Comparison of ENCODE assay signal across 30 mouse cellular contexts in the genomic region with DNA sequence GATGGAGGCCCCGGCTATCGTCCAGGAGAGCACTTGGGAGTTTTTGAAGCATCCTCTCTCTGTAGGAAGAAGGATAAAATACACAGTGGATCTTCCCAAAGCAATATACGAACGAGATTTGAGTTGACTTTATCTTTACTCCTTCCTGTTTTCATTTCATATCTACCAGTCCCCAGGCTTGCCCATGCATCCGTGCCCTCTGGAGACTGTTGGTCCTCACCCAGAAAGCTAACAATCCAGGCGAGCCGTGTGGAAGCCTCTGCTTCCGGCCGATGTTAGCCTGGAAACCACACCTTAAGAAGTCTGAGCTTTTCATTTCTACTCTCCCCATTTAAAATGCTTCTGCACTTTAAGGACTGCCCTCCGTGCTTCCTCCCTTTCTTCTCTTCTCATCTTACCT. TPM values are rescaled to one million over a fixed set of nuclear protein-coding genes. Genes with fewer than 3 reads are reported as not detected.
A peak's percentile ranks its signal among the peaks of the same experiment; 100 is the strongest.
DNase-seq lines count a peak whose midpoint lies in the region; ATAC-seq and TF ChIP-seq lines count a peak whose summit lies in the region.
"Had no signal": no experiment of that assay in that cellular context is flagged by ENCODE, and none has a peak within 500 bp of the region (broad histone marks: within the 10 kb centered on the region; RNA-seq: fewer than 3 reads in every experiment).

No protein-coding gene starts in this region.

- TF ChIP-seq CTCF in CH12.LX (conservative IDR thresholded peaks at IDR 0.05 in 1 of 2, IDR thresholded peaks at IDR 0.05 in 1 of 2; ENCODE audit: low read depth in 2 of 2, low read length in 2 of 2) (no peak), MEL (IDR thresholded peaks at IDR 0.05 in 2 of 3, conservative IDR thresholded peaks at IDR 0.05 in 1 of 3; ENCODE audit: control insufficient read depth in 1 of 3, insufficient read depth in 1 of 3, low read depth in 2 of 3, low read length in 3 of 3, poor library complexity in 1 of 3, severe bottlenecking in 1 of 3) (no peak)

- in situ Hi-C loops in CH12.LX (cut with MboI; ENCODE audit: low pct_ligation_motif_present, low pct_unique_long_range_greater_than_20kb, low sequenced_read_pairs) = no loop called here

- H3K27ac ChIP-seq in CH12.LX (ENCODE audit: insufficient read depth, low read depth) (no peak overlapping the region), MEL (ENCODE audit: control insufficient read depth, low read depth, low read length) (peak overlapping the region; percentile 30; the same call in 1 of the 2 replicates)
- no peak overlapping the region for H3K27ac ChIP-seq in intestine, embryonic 16.5 days (ENCODE audit: low read length)
- no peak overlapping the region for H3K27ac ChIP-seq in heart, embryonic 11.5 days (ENCODE audit: low read depth, low read length)
- H3K27ac ChIP-seq: embryonic facial prominence, embryonic 12.5 days; heart, adult 2 months; hindbrain, embryonic 14.5 days; layer of hippocampus, adult 2 months; liver, embryonic 13.5 days had no signal

- TF ChIP-seq EP300 in CH12.LX (IDR thresholded peaks at IDR 0.05; ENCODE audit: low read length) (no peak), MEL (IDR thresholded peaks at IDR 0.05; ENCODE audit: low read depth in 1 of 2, low read length in 2 of 2) (peak; percentile 87 to 95)

- no peak overlapping the region for H3K9ac ChIP-seq in CH12.LX (ENCODE audit: insufficient read depth, low read depth)
- H3K9ac ChIP-seq in MEL (ENCODE audit: control insufficient read depth, low read depth, low read length, poor library complexity, severe bottlenecking) = peak overlapping the region; percentile 11; the same call in 1 of the 2 replicates
- H3K9ac ChIP-seq in intestine, embryonic 16.5 days (ENCODE audit: low read depth, low read length) = no peak overlapping the region
- H3K9ac ChIP-seq in heart, embryonic 11.5 days (ENCODE audit: low read depth, low read length) = no peak overlapping the region
- H3K9ac ChIP-seq: embryonic facial prominence, embryonic 12.5 days; hindbrain, embryonic 14.5 days; liver, embryonic 13.5 days had no signal

- H3K4me1 ChIP-seq in CH12.LX (ENCODE audit: control insufficient read depth in 1 of 2, insufficient read depth in 2 of 2) = no peaks in the 10 kb centered on the region
- peaks cover 16 to 17% of the 10 kb centered on the region in 2 experiments for H3K4me1 ChIP-seq in MEL (ENCODE audit: control insufficient read depth in 1 of 2, insufficient read depth in 2 of 2, low read length in 2 of 2)
- H3K4me1 ChIP-seq in intestine, embryonic 16.5 days (ENCODE audit: control insufficient read depth, insufficient read depth, low read length) = no peaks in the 10 kb centered on the region
- no peaks in the 10 kb centered on the region for H3K4me1 ChIP-seq in heart, embryonic 11.5 days (ENCODE audit: control insufficient read depth, insufficient read depth, low read length)
- H3K4me1 ChIP-seq: embryonic facial prominence, embryonic 12.5 days had no signal

- TF ChIP-seq POLR2A in CH12.LX (IDR thresholded peaks at IDR 0.05; ENCODE audit: low read depth, low read length) (no peak), MEL (IDR thresholded peaks at IDR 0.05; ENCODE audit: control insufficient read depth in 1 of 2, insufficient read depth in 1 of 2, low read depth in 1 of 2, low read length in 2 of 2, poor library complexity in 1 of 2) (no peak)

- no peaks in the 10 kb centered on the region for H3K79me2 ChIP-seq in CH12.LX (replicated peaks; ENCODE audit: control insufficient read depth, extremely low read depth, insufficient read depth, poor library complexity, severe bottlenecking)
- no peaks in the 10 kb centered on the region for H3K79me2 ChIP-seq in MEL (ENCODE audit: control insufficient read depth, insufficient read depth, low read length, poor library complexity)

- no peaks in the 10 kb centered on the region for H3K9me3 ChIP-seq in CH12.LX (replicated peaks; ENCODE audit: low read length)
- H3K9me3 ChIP-seq in MEL (replicated peaks; ENCODE audit: insufficient read depth, low read length) = no peaks in the 10 kb centered on the region
- H3K9me3 ChIP-seq in intestine, embryonic 16.5 days (ENCODE audit: control insufficient read depth, low read length) = no peaks in the 10 kb centered on the region
- H3K9me3 ChIP-seq in heart, embryonic 11.5 days (replicated peaks; ENCODE audit: control insufficient read depth, low read length) = no peaks in the 10 kb centered on the region
- H3K9me3 ChIP-seq: embryonic facial prominence, embryonic 12.5 days; liver, embryonic 13.5 days had no signal

- H3K36me3 ChIP-seq in CH12.LX (replicated peaks in 1 of 2; ENCODE audit: control insufficient read depth in 1 of 2, insufficient read depth in 1 of 2, low read length in 1 of 2) = no peaks in the 10 kb centered on the region
- H3K36me3 ChIP-seq in MEL (ENCODE audit: control insufficient read depth in 1 of 2, insufficient read depth in 2 of 2, low read length in 2 of 2) = peaks cover 0 to 22% of the 10 kb centered on the region in 2 experiments; a peak in 2 of 4 replicates
- H3K36me3 ChIP-seq in intestine, embryonic 16.5 days (ENCODE audit: control insufficient read depth, insufficient read depth, low read length) = no peaks in the 10 kb centered on the region
- H3K36me3 ChIP-seq in heart, embryonic 11.5 days (ENCODE audit: control insufficient read depth, insufficient read depth, low read length) = no peaks in the 10 kb centered on the region
- H3K36me3 ChIP-seq: embryonic facial prominence, embryonic 12.5 days; liver, embryonic 13.5 days had no signal

- dilution Hi-C loops in CH12.LX (cut with MboI; ENCODE audit: extremely low pct_ligation_motif_present, extremely low pct_unique_long_range_greater_than_20kb, low sequenced_read_pairs) = no loop called here

- no peak overlapping the region for H3K4me3 ChIP-seq in CH12.LX (replicated peaks in 1 of 3; ENCODE audit: low read depth in 2 of 3, low read length in 2 of 3, poor library complexity in 1 of 3)
- peak overlapping the region; percentile 16 to 28 for H3K4me3 ChIP-seq in MEL (ENCODE audit: control insufficient read depth in 1 of 2, insufficient read depth in 1 of 2, low read depth in 2 of 2, low read length in 2 of 2)
- H3K4me3 ChIP-seq in intestine, embryonic 16.5 days (ENCODE audit: low read length) = no peak overlapping the region
- no peak overlapping the region for H3K4me3 ChIP-seq in heart, embryonic 11.5 days (ENCODE audit: low read depth, low read length)
- H3K4me3 ChIP-seq: embryonic facial prominence, embryonic 12.5 days; heart, adult 2 months; layer of hippocampus, adult 2 months; liver, embryonic 13.5 days had no signal

- H3K4me2 ChIP-seq in CH12.LX (ENCODE audit: insufficient read depth, low read depth, poor library complexity, severe bottlenecking) = peak overlapping the region; percentile 30
- H3K4me2 ChIP-seq in intestine, embryonic 16.5 days (ENCODE audit: low read depth, low read length) = no peak overlapping the region
- H3K4me2 ChIP-seq in heart, embryonic 11.5 days = no peak overlapping the region
- H3K4me2 ChIP-seq: embryonic facial prominence, embryonic 12.5 days; hindbrain, embryonic 14.5 days; liver, embryonic 13.5 days had no signal

- peak; percentile 56 for ATAC-seq in granulocyte monocyte progenitor cell, adult 5-6 weeks (replicated peaks; ENCODE audit: poor library complexity, severe bottlenecking)
- peak; percentile 34 for ATAC-seq in megakaryocyte, adult 5-6 weeks (ENCODE audit: poor library complexity, severe bottlenecking)
- ATAC-seq in frontal cortex, adult (ENCODE audit: low TSS enrichment) = no peak
- ATAC-seq in intestine, embryonic 16.5 days = no peak
- ATAC-seq in heart, embryonic 11.5 days (replicated peaks; ENCODE audit: insufficient number of reproducible peaks, low FRiP score, low TSS enrichment) = no peak
- ATAC-seq: forebrain, embryonic 14.5 days; inflammation-experienced regulatory T-cells, adult 6 months; midbrain, embryonic 16.5 days had no signal

- H3K27me3 ChIP-seq in CH12.LX (replicated peaks) (peaks cover 50% of the 10 kb centered on the region), MEL (ENCODE audit: control insufficient read depth in 1 of 2, insufficient read depth in 2 of 2, low read length in 2 of 2) (no peaks in the 10 kb centered on the region)
- no peaks in the 10 kb centered on the region for H3K27me3 ChIP-seq in intestine, embryonic 16.5 days (replicated peaks; ENCODE audit: control insufficient read depth, insufficient read depth, low read length)
- H3K27me3 ChIP-seq in heart, embryonic 11.5 days (ENCODE audit: control insufficient read depth, insufficient read depth, low read length) = no peaks in the 10 kb centered on the region
- H3K27me3 ChIP-seq: embryonic facial prominence, embryonic 12.5 days; liver, embryonic 13.5 days had no signal

- TF ChIP-seq RAD21 in CH12.LX (IDR thresholded peaks at IDR 0.05; ENCODE audit: low read depth, low read length) (no peak), MEL (IDR thresholded peaks at IDR 0.05; ENCODE audit: low read depth, low read length) (no peak)

- no peak for DNase-seq in CH12.LX (ENCODE audit: extremely low read depth)
- DNase-seq in MEL (ENCODE audit: low read depth, low spot score) = peak; percentile 81
- no peak for DNase-seq in T-cell, adult 2 months (ENCODE audit: low spot score)
- DNase-seq: adrenal gland, postnatal 14 days; cerebellum, postnatal 10 days; gastrocnemius, postnatal 14 days; heart, adult 2 months; heart, postnatal 36 days; kidney, postnatal 25 days; liver, embryonic 13.5 days; lung, postnatal 10 days; right cerebral cortex, postnatal 4 days; thymus, postnatal 25 days had no signal

- 77% methylated on average over 10 of the region's 10 CpGs for WGBS in intestine, embryonic 16.5 days
- WGBS in heart, embryonic 11.5 days (ENCODE audit: insufficient replicate concordance) = 62% methylated on average over 10 of the region's 10 CpGs

RNA-seq across cellular contexts. Expression of gene Clec4e, which starts 0.7 kb away (rescaled TPM):
- total RNA-seq in CH12.LX (2012; rRNA removed) = not detected in 2 replicates
- not detected in 2 replicates for total RNA-seq in CH12.LX (2014; rRNA removed)
- not detected in 2 replicates for polyA plus RNA-seq in CH12.LX (2012; ENCODE audit: insufficient read length, low read depth)
- 0.10 and 0.23 TPM in 2 replicates for total RNA-seq in MEL (2012; rRNA removed)
- polyA plus RNA-seq in MEL (2012; ENCODE audit: insufficient read depth in 1 of 2, insufficient read length in 2 of 2, low read depth in 1 of 2, low replicate concordance in 2 of 2, missing spikeins in 1 of 2) = under 1 TPM in 1 of 2 experiments, not detected in 1; 0.40 TPM
- total RNA-seq in granulocyte monocyte progenitor cell, adult 5-6 weeks (2014; fragmentation: Nextera tagmentation) = 16.3 and 20.5 TPM in 2 replicates
- total RNA-seq in granulocyte monocyte progenitor cell, adult 5-6 weeks (2017) = 20.9 and 23.7 TPM in 2 replicates
- 44.8 and 44.9 TPM in 2 replicates for total RNA-seq in megakaryocyte, adult 5-6 weeks (2015)
- total RNA-seq in megakaryocyte, adult 5-6 weeks (2017) = 43.8 TPM in 2 replicates
- polyA plus RNA-seq in intestine, embryonic 16.5 days (2015; fragmentation: Nextera tagmentation; extraction: Ambion mirVana) = 0.13 TPM in 1 of 2 replicates, not detected in the other
- 0.10 TPM in 1 of 2 replicates, not detected in the other for polyA plus RNA-seq in heart, embryonic 11.5 days (2014; fragmentation: Nextera tagmentation; extraction: Ambion mirVana)
- total RNA-seq: gastrocnemius, postnatal 14 days; layer of hippocampus, adult 2 months; layer of hippocampus, postnatal 25 days had no signal
- polyA plus RNA-seq: embryonic facial prominence, embryonic 12.5 days; forebrain, embryonic 14.5 days; hindbrain, embryonic 14.5 days; inflammation-experienced regulatory T-cells, adult 6 months; kidney, embryonic 14.5 days; limb, embryonic 11.5 days; midbrain, embryonic 16.5 days; neural tube, embryonic 14.5 days; stomach, embryonic 14.5 days had no signal

RNA-seq across cellular contexts. Expression of gene Vmn2r19, which starts 19.2 kb away (rescaled TPM):
- total RNA-seq in CH12.LX (2012; rRNA removed) (not detected in 2 replicates), CH12.LX (2014; rRNA removed) (not detected in 2 replicates), MEL (2012; rRNA removed) (not detected in 2 replicates)
- polyA plus RNA-seq in CH12.LX (2012; ENCODE audit: insufficient read length, low read depth) (not detected in 2 replicates), MEL (2012; ENCODE audit: insufficient read depth in 1 of 2, insufficient read length in 2 of 2, low read depth in 1 of 2, low replicate concordance in 2 of 2, missing spikeins in 1 of 2) (not detected)
- not detected in 2 replicates for total RNA-seq in granulocyte monocyte progenitor cell, adult 5-6 weeks (2014; fragmentation: Nextera tagmentation)
- total RNA-seq in granulocyte monocyte progenitor cell, adult 5-6 weeks (2017) = not detected in 2 replicates
- not detected in 2 replicates for total RNA-seq in megakaryocyte, adult 5-6 weeks (2015)
- total RNA-seq in megakaryocyte, adult 5-6 weeks (2017) = not detected in 2 replicates
- not detected in 2 replicates for polyA plus RNA-seq in intestine, embryonic 16.5 days (2015; fragmentation: Nextera tagmentation; extraction: Ambion mirVana)
- not detected in 2 replicates for polyA plus RNA-seq in heart, embryonic 11.5 days (2014; fragmentation: Nextera tagmentation; extraction: Ambion mirVana)
- total RNA-seq: adrenal gland, postnatal 14 days; gastrocnemius, postnatal 14 days; heart, adult 2 months; heart, postnatal 36 days; layer of hippocampus, adult 2 months; layer of hippocampus, postnatal 25 days had no signal
- polyA plus RNA-seq: embryonic facial prominence, embryonic 12.5 days; forebrain, embryonic 14.5 days; heart, adult 2 months; heart, embryonic 14.5 days; hindbrain, embryonic 14.5 days; inflammation-experienced regulatory T-cells, adult 6 months; kidney, embryonic 14.5 days; limb, embryonic 11.5 days; liver, embryonic 13.5 days; midbrain, embryonic 16.5 days; neural tube, embryonic 14.5 days; stomach, embryonic 14.5 days had no signal

RNA-seq across cellular contexts. Expression of gene Clec4d, which starts 27.0 kb away (rescaled TPM):
- total RNA-seq in CH12.LX (2012; rRNA removed) = not detected in 2 replicates
- not detected in 2 replicates for total RNA-seq in CH12.LX (2014; rRNA removed)
- not detected in 2 replicates for polyA plus RNA-seq in CH12.LX (2012; ENCODE audit: insufficient read length, low read depth)
- 2.0 and 5.5 TPM in 2 replicates for total RNA-seq in MEL (2012; rRNA removed)
- 1 to 10 TPM in 1 of 2 experiments, not detected in 1; 5.6 TPM for polyA plus RNA-seq in MEL (2012; ENCODE audit: insufficient read depth in 1 of 2, insufficient read length in 2 of 2, low read depth in 1 of 2, low replicate concordance in 2 of 2, missing spikeins in 1 of 2)
- total RNA-seq in granulocyte monocyte progenitor cell, adult 5-6 weeks (2014; fragmentation: Nextera tagmentation) = 5.1 and 10.7 TPM in 2 replicates
- 5.8 and 7.8 TPM in 2 replicates for total RNA-seq in granulocyte monocyte progenitor cell, adult 5-6 weeks (2017)
- total RNA-seq in megakaryocyte, adult 5-6 weeks (2015) = 45.3 and 55.3 TPM in 2 replicates
- 31.2 and 42.5 TPM in 2 replicates for total RNA-seq in megakaryocyte, adult 5-6 weeks (2017)
- polyA plus RNA-seq in intestine, embryonic 16.5 days (2015; fragmentation: Nextera tagmentation; extraction: Ambion mirVana) = 0.17 and 0.20 TPM in 2 replicates
- 0.11 TPM in 1 of 2 replicates, not detected in the other for polyA plus RNA-seq in heart, embryonic 11.5 days (2014; fragmentation: Nextera tagmentation; extraction: Ambion mirVana)
- total RNA-seq: gastrocnemius, postnatal 14 days; layer of hippocampus, adult 2 months; layer of hippocampus, postnatal 25 days had no signal
- polyA plus RNA-seq: embryonic facial prominence, embryonic 12.5 days; forebrain, embryonic 14.5 days; heart, embryonic 14.5 days; inflammation-experienced regulatory T-cells, adult 6 months; kidney, embryonic 14.5 days; midbrain, embryonic 16.5 days; neural tube, embryonic 14.5 days; stomach, embryonic 14.5 days had no signal

RNA-seq across cellular contexts. Expression of gene Clec4n, which starts 59.3 kb away (rescaled TPM):
- total RNA-seq in CH12.LX (2012; rRNA removed) (not detected in 2 replicates), CH12.LX (2014; rRNA removed) (not detected in 2 replicates), MEL (2012; rRNA removed) (not detected in 2 replicates)
- polyA plus RNA-seq in CH12.LX (2012; ENCODE audit: insufficient read length, low read depth) (not detected in 2 replicates), MEL (2012; ENCODE audit: insufficient read depth in 1 of 2, insufficient read length in 2 of 2, low read depth in 1 of 2, low replicate concordance in 2 of 2, missing spikeins in 1 of 2) (not detected)
- not detected in 2 replicates for total RNA-seq in granulocyte monocyte progenitor cell, adult 5-6 weeks (2014; fragmentation: Nextera tagmentation)
- 0.57 TPM in 1 of 2 replicates, not detected in the other for total RNA-seq in granulocyte monocyte progenitor cell, adult 5-6 weeks (2017)
- 1.5 and 2.3 TPM in 2 replicates for total RNA-seq in megakaryocyte, adult 5-6 weeks (2015)
- total RNA-seq in megakaryocyte, adult 5-6 weeks (2017) = 2.4 and 2.5 TPM in 2 replicates
- polyA plus RNA-seq in intestine, embryonic 16.5 days (2015; fragmentation: Nextera tagmentation; extraction: Ambion mirVana) = 3.4 and 5.1 TPM in 2 replicates
- polyA plus RNA-seq in heart, embryonic 11.5 days (2014; fragmentation: Nextera tagmentation; extraction: Ambion mirVana) = 0.34 TPM in 1 of 2 replicates, not detected in the other
- total RNA-seq: layer of hippocampus, adult 2 months; layer of hippocampus, postnatal 25 days had no signal
- polyA plus RNA-seq: neural tube, embryonic 14.5 days had no signal

Comparison
In these comparisons a context has a peak if more than half of its experiments do, and no peak if none do; other contexts are left out.
1. H3K4me3 ChIP-seq: peak in MEL (2 of 2); none in CH12.LX (0 of 3), intestine, embryonic 16.5 days (single experiment) and heart, embryonic 11.5 days (single experiment).
2. ATAC-seq: peak in granulocyte monocyte progenitor cell, adult 5-6 weeks (single experiment) and megakaryocyte, adult 5-6 weeks (single experiment); none in frontal cortex, adult (single experiment), intestine, embryonic 16.5 days (single experiment) and heart, embryonic 11.5 days (single experiment).
3. RNA of gene Clec4e, which starts 0.7 kb away (total RNA-seq): 43.8 to 44.9 TPM in megakaryocyte, adult 5-6 weeks and 16.3 to 23.7 TPM in granulocyte monocyte progenitor cell, adult 5-6 weeks; 0.10 to 0.23 TPM in MEL and not detected in CH12.LX; every median in the first group is over 10 times any median in the second.
4. Of the 35 proteins assayed by ChIP-seq in both MEL and CH12.LX: peak only in MEL: BHLHE40, EP300, ETS1, MEF2A, MXI1, MYC and 4 more; only in CH12.LX: none; in both: none; in neither: 25.